Mouse (Mus musculus) midbrain, postnatal 0 days (tissue): ENCODE data around the gene BC030499. TPM values are rescaled to one million over a fixed set of nuclear protein-coding genes. Genes with fewer than 3 reads are reported as not detected.
"Not testable (repeated sequence)": the region's sequence is repeated elsewhere in the genome, so short reads cannot be mapped to it uniquely, and the experiment has no call there.

Experiments used
- ATAC-seq: fragments of 200-750 bp; cut with Nextera tagmentation; 2 replicates; pipeline ENCODE4 v1.8.0; 2017; ENCODE audit warnings: moderate number of reproducible peaks, mild to moderate bottlenecking, moderate TSS enrichment, moderate library complexity; ENCODE audit not compliant: low FRiP score
- DNase-seq: peaks from one replicate; pipeline ENCODE4 v3.0.0-alpha.2; 2015; ENCODE audit warnings: low spot score
- H3K27ac ChIP-seq: fragments of 300-500 bp; sonication (generic); 2 replicates; pipeline ENCODE4 v1.5.1; 2014; ENCODE audit warnings: low read depth, mild to moderate bottlenecking, low read length, mixed read lengths
- H3K27me3 ChIP-seq: fragments of 300-500 bp; sonication (generic); 2 replicates; pipeline ENCODE4 v1.6.1; 2014; ENCODE audit warnings: low read length, control low read depth, mixed read lengths; ENCODE audit not compliant: insufficient read depth
- H3K36me3 ChIP-seq: fragments of 300-500 bp; sonication (generic); 2 replicates; pipeline ENCODE4 v1.6.1; 2014; ENCODE audit warnings: low read length, control low read depth, mixed read lengths; ENCODE audit not compliant: insufficient read depth
- H3K4me1 ChIP-seq: fragments of 300-500 bp; sonication (generic); 2 replicates; pipeline ENCODE4 v1.6.1; 2014; ENCODE audit warnings: mild to moderate bottlenecking, control low read depth, antibody characterized with exemption, low read length, mixed read lengths; ENCODE audit not compliant: insufficient read depth
- H3K4me2 ChIP-seq: fragments of 300-500 bp; sonication (generic); 2 replicates; pipeline ENCODE4 v1.6.1; 2014; ENCODE audit warnings: low read depth, mild to moderate bottlenecking, low read length, mixed read lengths; ENCODE audit not compliant: poor library complexity, severe bottlenecking
- H3K4me3 ChIP-seq: fragments of 300-500 bp; sonication (generic); 2 replicates; pipeline ENCODE4 v1.5.1; 2014; ENCODE audit warnings: low read depth, mild to moderate bottlenecking, low read length, moderate library complexity
- H3K9ac ChIP-seq: fragments of 300-500 bp; sonication (generic); replicated peaks from 2 replicates; pipeline ENCODE4 v1.6.1; 2014; ENCODE audit warnings: mild to moderate bottlenecking, low read length, moderate library complexity, mixed read lengths; ENCODE audit not compliant: poor library complexity, severe bottlenecking
- H3K9me3 ChIP-seq: fragments of 300-500 bp; sonication (generic); 2 replicates; pipeline ENCODE4 v1.6.1; 2016; ENCODE audit warnings: low read length, control low read depth
- CTCF ChIP-seq: IDR thresholded peaks from 2 replicates; pipeline ENCODE4 v1.5.1; 2016; ENCODE audit warnings: antibody characterized with exemption, mild to moderate bottlenecking
- WGBS: fragments of 180-500 bp; shearing (Covaris S2); extraction: QIAGEN DNeasy Blood & Tissue Kit; methylation state at CpG from one replicate; pipeline ENCODE4 v1.1.7; 2014; 5-methylcytosine and 5-hydroxymethylcytosine counted together
- polyA plus RNA-seq: library from polyadenylated mRNA; unstranded; fragments of >200 nt; fragmentation: Nextera tagmentation; extraction: Ambion mirVana; gene quantifications from 2 replicates; pipeline ENCODE4 v1.2.1, GENCODE M21; 2015
- total RNA-seq: library from RNA; depleted of rRNA; stranded (reverse); fragments of >200 nt; gene quantifications from 2 replicates; pipeline ENCODE4 v1.2.3, GENCODE M21; 2014

The BC030499 gene
- total and polyA plus RNA-seq, 2 experiments from 2014 or later, result 0.12 to 0.22 TPM

DNA sequence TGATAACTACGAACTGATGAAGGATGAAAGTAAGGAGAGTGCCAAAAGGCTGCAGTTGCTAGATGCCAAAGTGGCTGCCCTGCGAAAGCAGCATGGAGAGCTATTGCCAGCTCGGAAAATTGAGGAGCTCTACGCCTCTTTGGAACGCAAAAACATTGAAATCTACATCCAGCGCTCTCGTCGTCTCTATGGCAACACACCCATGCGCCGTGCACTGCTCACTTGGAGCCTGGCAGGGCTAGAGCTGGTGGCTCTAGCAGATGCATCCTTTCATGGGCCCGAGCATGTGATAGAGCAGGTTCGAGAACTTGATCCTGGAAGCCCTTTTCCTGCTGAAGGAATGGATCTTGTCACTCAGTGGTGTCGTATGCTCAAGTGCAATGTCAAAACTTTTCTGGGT lies 18.7 kb upstream of the BC030499 start:
- no peak overlapping the region for H3K27ac ChIP-seq
- peaks cover 78% of the 10 kb centered on the region for H3K36me3 ChIP-seq
- no peak overlapping the region for H3K9ac ChIP-seq
- H3K9me3 ChIP-seq, result no peaks in the 10 kb centered on the region
- H3K4me1 ChIP-seq, result no peaks in the 10 kb centered on the region
- DNase-seq (no peak), ATAC-seq (no peak)
- TF ChIP-seq CTCF, result no peak
- H3K27me3 ChIP-seq, result no peaks in the 10 kb centered on the region
- no peak overlapping the region for H3K4me2 ChIP-seq
- H3K4me3 ChIP-seq, result no peak overlapping the region
- WGBS, result 81% methylated on average over 13 of the region's 13 CpGs

DNA sequence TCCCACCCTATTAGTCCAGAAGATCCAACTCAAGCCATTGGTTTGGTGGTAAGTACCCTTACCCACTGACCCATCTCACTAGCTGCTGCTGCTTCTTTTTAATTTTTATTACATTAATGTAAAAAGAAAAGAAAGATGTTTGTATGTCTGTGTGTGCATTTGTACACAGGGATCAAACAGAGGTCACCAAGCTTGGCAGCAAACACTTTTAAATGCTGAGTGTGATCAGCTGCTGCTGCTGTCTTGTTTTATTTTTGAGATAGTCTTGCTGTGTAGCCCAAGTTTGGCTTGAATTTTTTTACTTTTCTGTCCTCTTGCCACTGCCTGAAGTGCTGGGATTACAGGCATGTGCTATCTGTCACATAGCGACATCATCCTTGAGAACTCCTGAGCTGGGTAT lies 15.0 kb upstream of the BC030499 start:
- TF ChIP-seq CTCF, result no peak
- Histone ChIP-seq H3K36me3 (peaks cover 77% of the 10 kb centered on the region), H3K9ac (no peak overlapping the region), H3K4me2 (no peak overlapping the region), H3K27me3 (no peaks in the 10 kb centered on the region), H3K27ac (no peak overlapping the region), H3K4me3 (no peak overlapping the region), H3K9me3 (no peaks in the 10 kb centered on the region), H3K4me1 (no peaks in the 10 kb centered on the region)
- WGBS, result 96% methylated on average over 1 of the region's 1 CpGs
- DNase-seq (no peak), ATAC-seq (no peak)

DNA sequence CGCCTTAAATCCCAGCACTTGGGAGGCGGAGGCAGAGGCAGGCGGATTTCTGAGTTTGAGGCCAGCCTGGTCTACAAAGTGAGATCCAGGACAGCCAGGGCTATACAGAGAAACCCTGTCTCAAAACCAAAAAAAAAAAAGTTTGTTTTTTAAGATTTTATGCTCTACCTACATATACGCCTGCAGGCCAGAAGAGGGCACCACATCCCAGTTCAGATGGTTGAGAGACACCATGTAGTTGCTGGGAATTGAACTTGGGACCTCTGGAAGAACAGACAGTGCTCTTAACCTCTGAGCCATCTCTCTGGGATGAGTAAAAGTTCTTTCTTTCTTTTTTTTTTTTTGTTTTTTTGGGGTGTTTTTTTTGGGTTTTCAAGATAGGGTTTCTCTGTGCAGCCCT lies 14.5 kb upstream of the BC030499 start:
- peaks cover 79% of the 10 kb centered on the region for H3K36me3 ChIP-seq
- H3K4me2 ChIP-seq, H3K9me3 ChIP-seq, H3K4me1 ChIP-seq, H3K4me3 ChIP-seq, ATAC-seq, H3K9ac ChIP-seq, H3K27me3 ChIP-seq, H3K27ac ChIP-seq, DNase-seq: not testable (repeated sequence)
- 91% methylated on average over 4 of the region's 4 CpGs for WGBS
- TF ChIP-seq CTCF, result peak; percentile 33; the same call in 1 of the 2 replicates

DNA sequence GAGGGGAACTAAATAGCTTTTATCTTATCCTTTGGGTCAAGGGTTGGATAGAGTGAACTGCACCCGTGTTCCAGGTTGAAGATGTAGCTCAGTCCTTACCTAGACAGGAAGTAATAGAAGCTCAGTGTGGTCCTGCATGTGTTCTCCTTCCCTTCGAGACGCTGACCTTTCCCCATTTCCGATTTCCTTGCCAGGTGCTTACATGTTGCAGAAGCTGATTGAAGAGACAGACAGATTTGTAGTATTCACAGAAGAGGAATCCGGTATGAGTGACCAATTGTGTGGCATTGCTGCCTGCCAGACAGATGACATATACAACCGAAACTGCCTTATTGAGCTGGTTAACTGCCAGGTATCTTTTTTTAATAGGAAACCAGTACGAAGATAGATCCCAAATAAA lies 11.8 kb upstream of the BC030499 start:
- Histone ChIP-seq H3K4me1 (no peaks in the 10 kb centered on the region), H3K36me3 (peaks cover 71% of the 10 kb centered on the region), H3K27ac (no peak overlapping the region), H3K9ac (0 out of 2 replicates have a peak overlapping the region, but pooled peaks have one; percentile 8), H3K27me3 (no peaks in the 10 kb centered on the region), H3K4me2 (no peak overlapping the region), H3K4me3 (no peak overlapping the region), H3K9me3 (no peaks in the 10 kb centered on the region)
- DNase-seq (no peak), ATAC-seq (no peak)
- 90% methylated on average over 7 of the region's 7 CpGs for WGBS
- no peak for TF ChIP-seq CTCF

- no peak overlapping the region for H3K4me2 ChIP-seq
These were observed 11.1 kb upstream of the BC030499 start for GRCm38 (mm10) chr11:78279586-78279985.

DNA sequence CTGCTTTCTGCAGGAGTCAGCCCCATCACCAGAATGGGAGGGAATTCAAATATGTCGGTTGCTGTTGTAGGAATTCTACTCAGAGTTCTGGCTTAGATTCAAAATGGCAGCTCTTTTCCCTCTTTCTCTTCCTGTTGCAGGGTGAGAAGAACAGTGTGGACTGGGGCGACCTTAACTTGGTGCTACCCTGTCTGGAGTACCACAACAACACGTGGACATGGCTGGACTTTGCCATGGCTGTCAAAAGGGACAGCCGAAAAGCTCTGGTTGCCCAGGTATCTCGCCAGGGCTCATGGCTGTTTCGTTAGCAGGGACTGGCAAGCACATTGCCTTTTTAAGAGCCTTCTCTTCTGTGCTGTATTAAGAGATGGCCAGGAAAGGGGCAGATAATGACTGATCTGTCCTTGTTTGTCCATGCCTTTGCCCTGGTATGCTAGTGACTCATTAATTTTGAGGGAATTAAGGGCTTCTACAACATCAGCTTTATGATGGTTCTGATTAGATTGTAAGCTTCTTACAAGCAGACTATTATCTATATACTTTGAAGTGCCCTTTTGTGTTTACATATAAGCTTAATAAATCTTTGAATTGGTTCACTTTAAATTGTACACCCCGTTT lies 1.4 kb upstream of the BC030499 start:
- H3K4me2 ChIP-seq, result no peak overlapping the region

More at GRCm38 (mm10) chr11:78279586-78279985, 11.1 kb upstream of the BC030499 start:
- DNase-seq (peak; percentile 40), ATAC-seq (no peak)
- 61% methylated on average over 4 of the region's 4 CpGs for WGBS
- Histone ChIP-seq H3K36me3 (peaks cover 71% of the 10 kb centered on the region), H3K27ac (no peak overlapping the region), H3K4me3 (no peak overlapping the region), H3K9ac (no peak overlapping the region), H3K4me1 (no peaks in the 10 kb centered on the region), H3K27me3 (no peaks in the 10 kb centered on the region), H3K9me3 (no peaks in the 10 kb centered on the region)
- no peak for TF ChIP-seq CTCF

More for the DNA sequence above, 1.4 kb upstream of the BC030499 start:
- TF ChIP-seq CTCF, result no peak
- Histone ChIP-seq H3K36me3 (peaks cover 46% of the 10 kb centered on the region), H3K27me3 (no peaks in the 10 kb centered on the region), H3K9me3 (no peaks in the 10 kb centered on the region), H3K4me1 (no peaks in the 10 kb centered on the region), H3K9ac (no peak overlapping the region), H3K27ac (no peak overlapping the region), H3K4me3 (no peak overlapping the region)
- no peak for DNase-seq
- 93% methylated on average over 7 of the region's 7 CpGs for WGBS
- no peak for ATAC-seq
